Mouse (Mus musculus) kidney, postnatal 0 days (tissue): ENCODE data around the gene Btd. TPM values are rescaled to one million over a fixed set of nuclear protein-coding genes. Genes with fewer than 3 reads are reported as not detected.
A peak's percentile ranks its signal among the peaks of the same experiment; 100 is the strongest.

Experiments used
- ATAC-seq: fragments of 200-750 bp; cut with Nextera tagmentation; replicated peaks from 2 replicates; pipeline ENCODE4 v1.8.0; 2017; ENCODE audit warnings: low read depth, moderate number of reproducible peaks, moderate TSS enrichment, moderate library complexity; ENCODE audit not compliant: low FRiP score
- DNase-seq: peaks from one replicate; pipeline ENCODE4 v3.0.0-alpha.2; 2016; ENCODE audit warnings: low spot score
- H3K27ac ChIP-seq: fragments of 300-500 bp; sonication (generic); 2 replicates; pipeline ENCODE4 v1.5.1; 2014; ENCODE audit warnings: mild to moderate bottlenecking
- H3K27me3 ChIP-seq: fragments of 300-500 bp; sonication (generic); 2 replicates; pipeline ENCODE4 v1.6.1; 2014; ENCODE audit warnings: low read length, mixed read lengths; ENCODE audit not compliant: insufficient read depth
- H3K36me3 ChIP-seq: fragments of 300-500 bp; sonication (generic); 2 replicates; pipeline ENCODE4 v1.6.1; 2014; ENCODE audit warnings: low read length, mixed read lengths; ENCODE audit not compliant: insufficient read depth
- H3K4me1 ChIP-seq: fragments of 300-500 bp; sonication (generic); replicated peaks from 2 replicates; pipeline ENCODE4 v1.6.1; 2014; ENCODE audit warnings: antibody characterized with exemption, low read length, mixed read lengths; ENCODE audit not compliant: insufficient read depth
- H3K4me2 ChIP-seq: fragments of 300-500 bp; sonication (generic); 2 replicates; pipeline ENCODE4 v1.6.1; 2014; ENCODE audit warnings: mild to moderate bottlenecking, low read length, moderate library complexity, mixed read lengths
- H3K4me3 ChIP-seq: fragments of 300-500 bp; sonication (generic); replicated peaks from 2 replicates; pipeline ENCODE4 v1.5.1; 2014; ENCODE audit warnings: low read depth, low read length
- H3K9ac ChIP-seq: fragments of 300-500 bp; sonication (generic); 2 replicates; pipeline ENCODE4 v1.6.1; 2014; ENCODE audit warnings: low read depth, low read length
- H3K9me3 ChIP-seq: fragments of 300-500 bp; sonication (generic); replicated peaks from 2 replicates; pipeline ENCODE4 v1.6.1; 2016; ENCODE audit warnings: low read length, inconsistent platforms, mixed read lengths
- CTCF ChIP-seq: IDR thresholded peaks from 2 replicates; pipeline ENCODE4 v1.5.1; 2016; ENCODE audit warnings: antibody characterized with exemption, low read depth, mild to moderate bottlenecking, moderate library complexity
- WGBS: fragments of 180-500 bp; shearing (Covaris S2); extraction: QIAGEN DNeasy Blood & Tissue Kit; methylation state at CpG from one replicate; pipeline ENCODE4 v1.1.7; 2014; 5-methylcytosine and 5-hydroxymethylcytosine counted together
- polyA plus RNA-seq: library from polyadenylated mRNA; unstranded; fragments of >200 nt; fragmentation: Nextera tagmentation; extraction: Ambion mirVana; gene quantifications from 2 replicates; pipeline ENCODE4 v1.2.1, GENCODE M21; 2015

Btd gene
- polyA plus RNA-seq: 60.6 and 64.5 TPM in 2 replicates

- no peak for TF ChIP-seq CTCF
- Histone ChIP-seq H3K9me3 (no peaks in the 10 kb centered on the region), H3K4me1 (0 out of 2 replicates have a peak, but pooled peaks cover 4% of the 10 kb centered on the region), H3K27ac (peak within 1 kb of the TSS; percentile 83), H3K4me3 (peak within 1 kb of the TSS; percentile 52), H3K36me3 (no peaks in the 10 kb centered on the region), H3K9ac (peak within 1 kb of the TSS; percentile 56), H3K4me2 (peak within 1 kb of the TSS; percentile 94), H3K27me3 (no peaks in the 10 kb centered on the region)
- WGBS: under 1% methylated on average over 30 of the region's 30 CpGs
- ATAC-seq: peak; percentile 94
- DNase-seq: peak; percentile 99
Observed at GRCm38 (mm10) chr14:31640890-31641505, at the start of gene Btd, which contains the start of gene Hacl1. TSS of gene Btd (plus strand) at chr14:31641028. TSS of gene Hacl1 (minus strand) at chr14:31641286.

DNA sequence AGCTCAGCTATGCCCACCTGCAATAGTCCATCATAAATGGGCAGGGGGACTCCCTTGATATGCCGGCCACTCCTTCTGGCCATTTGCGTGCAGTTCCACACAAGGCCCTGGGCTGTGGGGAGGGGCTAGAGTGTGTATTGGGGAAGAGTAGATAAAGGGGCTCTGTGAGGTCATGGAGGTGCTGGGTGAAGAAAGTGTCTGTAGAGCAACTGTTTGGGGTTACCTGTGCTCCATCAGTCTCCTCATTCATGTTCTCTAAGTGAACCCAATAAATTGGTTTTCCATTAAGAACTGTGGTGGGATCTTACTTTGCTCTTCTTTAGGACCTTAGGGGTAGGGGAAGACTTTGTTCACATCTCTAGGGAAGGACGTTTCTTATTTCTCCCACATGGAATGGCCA lies 49.6 kb upstream of the Btd start, which contains the start of gene Colq:
Colq (minus strand) TSS at position 101 of the 400 bp plus-strand sequence.
- no peak within 1 kb of the TSS for H3K27ac ChIP-seq
- H3K9ac ChIP-seq: no peak within 1 kb of the TSS
- H3K4me2 ChIP-seq: no peak within 1 kb of the TSS
- H3K4me1 ChIP-seq: no peaks in the 10 kb centered on the region
- no peaks in the 10 kb centered on the region for H3K36me3 ChIP-seq
- DNase-seq: no peak
- no peaks in the 10 kb centered on the region for H3K9me3 ChIP-seq
- no peak within 1 kb of the TSS for H3K4me3 ChIP-seq
- 84% methylated on average over 3 of the region's 3 CpGs for WGBS
- no peak for ATAC-seq
- no peaks in the 10 kb centered on the region for H3K27me3 ChIP-seq
- TF ChIP-seq CTCF: no peak

DNA sequence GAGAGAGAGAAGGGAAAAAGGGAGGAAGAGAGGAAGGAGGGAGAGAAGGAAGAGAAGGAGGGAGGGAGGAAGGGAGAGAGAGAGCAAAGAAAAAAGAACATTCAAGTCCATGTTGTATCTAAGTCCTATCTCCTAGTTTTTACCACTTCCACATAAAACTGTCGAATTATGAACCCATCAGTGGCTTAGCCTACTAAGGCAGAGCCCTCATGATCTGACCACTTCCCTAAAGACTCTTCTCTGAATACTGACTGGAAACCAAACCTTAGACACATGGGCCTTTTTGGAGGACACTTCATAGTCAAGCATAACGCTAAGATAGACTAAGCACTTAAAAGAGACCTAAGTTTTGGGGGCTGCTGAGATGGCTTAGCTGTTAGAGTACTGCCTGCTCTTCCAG lies 47.8 kb upstream of the Btd start:
- Histone ChIP-seq H3K27me3 (no peaks in the 10 kb centered on the region), H3K9ac (no peak overlapping the region), H3K4me1 (no peaks in the 10 kb centered on the region), H3K9me3 (no peaks in the 10 kb centered on the region), H3K27ac (no peak overlapping the region), H3K4me3 (no peak overlapping the region), H3K4me2 (no peak overlapping the region), H3K36me3 (no peaks in the 10 kb centered on the region)
- DNase-seq (no peak), ATAC-seq (no peak)
- no peak for TF ChIP-seq CTCF
- 74% methylated on average over 2 of the region's 2 CpGs for WGBS

- H3K9me3 ChIP-seq: no peaks in the 10 kb centered on the region
- DNase-seq (no peak), ATAC-seq (no peak)
- H3K36me3 ChIP-seq: no peaks in the 10 kb centered on the region
- no peak overlapping the region for H3K4me2 ChIP-seq
- 53% methylated on average over 3 of the region's 3 CpGs for WGBS
- H3K4me1 ChIP-seq: no peaks in the 10 kb centered on the region
- H3K4me3 ChIP-seq: no peak overlapping the region
- no peak for TF ChIP-seq CTCF
- no peaks in the 10 kb centered on the region for H3K27me3 ChIP-seq
- H3K27ac ChIP-seq: no peak overlapping the region
- no peak overlapping the region for H3K9ac ChIP-seq
Observed at GRCm38 (mm10) chr14:31594693-31595092, 46.1 kb upstream of the Btd start.

DNA sequence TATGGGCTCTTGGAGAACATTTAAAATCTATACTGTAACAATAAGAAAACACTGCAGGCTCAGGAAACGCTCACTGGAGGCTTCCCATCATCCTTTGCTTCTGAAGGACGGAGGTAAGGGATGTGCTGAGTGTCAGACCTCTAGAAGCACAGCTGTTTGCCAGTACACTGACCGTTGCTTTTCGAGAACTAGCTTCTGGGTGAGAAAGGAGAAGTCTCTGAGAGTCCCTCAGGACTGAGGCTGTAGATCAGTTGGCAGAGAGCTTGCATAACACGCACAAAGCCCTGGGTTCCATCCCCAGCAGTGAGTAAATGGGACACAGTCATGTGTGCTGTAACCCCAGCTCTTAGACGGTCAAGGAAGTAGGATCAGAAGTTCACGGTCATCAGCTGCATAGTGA lies 44.4 kb upstream of the Btd start:
- WGBS: 64% methylated on average over 7 of the region's 7 CpGs
- H3K9ac ChIP-seq: no peak overlapping the region
- no peak for ATAC-seq

GRCm38 (mm10) chr14:31597446-31597845 lies 43.4 kb upstream of the Btd start:
- no peaks in the 10 kb centered on the region for H3K27me3 ChIP-seq
- no peak overlapping the region for H3K4me2 ChIP-seq
- no peaks in the 10 kb centered on the region for H3K9me3 ChIP-seq
- ATAC-seq (no peak), DNase-seq (no peak)
- no peak overlapping the region for H3K9ac ChIP-seq
- 87% methylated on average over 4 of the region's 4 CpGs for WGBS
- H3K27ac ChIP-seq: no peak overlapping the region
- no peaks in the 10 kb centered on the region for H3K36me3 ChIP-seq
- H3K4me3 ChIP-seq: no peak overlapping the region
- H3K4me1 ChIP-seq: no peaks in the 10 kb centered on the region
- TF ChIP-seq CTCF: no peak

More for the DNA sequence above, 44.4 kb upstream of the Btd start:
- Histone ChIP-seq H3K4me3 (no peak overlapping the region), H3K4me1 (no peaks in the 10 kb centered on the region), H3K4me2 (no peak overlapping the region), H3K9me3 (no peaks in the 10 kb centered on the region), H3K27ac (no peak overlapping the region), H3K27me3 (no peaks in the 10 kb centered on the region), H3K36me3 (no peaks in the 10 kb centered on the region)
- no peak for DNase-seq
- TF ChIP-seq CTCF: no peak
